Mouse (Mus musculus): ENCODE measurements at regions not wholly inside any gene's neighbourhood (a gene's known extent, or its start where the extent isn't known, plus 50 kb on each side); places are given as distances from the start of the nearest gene placed in this dataset.

DNA sequence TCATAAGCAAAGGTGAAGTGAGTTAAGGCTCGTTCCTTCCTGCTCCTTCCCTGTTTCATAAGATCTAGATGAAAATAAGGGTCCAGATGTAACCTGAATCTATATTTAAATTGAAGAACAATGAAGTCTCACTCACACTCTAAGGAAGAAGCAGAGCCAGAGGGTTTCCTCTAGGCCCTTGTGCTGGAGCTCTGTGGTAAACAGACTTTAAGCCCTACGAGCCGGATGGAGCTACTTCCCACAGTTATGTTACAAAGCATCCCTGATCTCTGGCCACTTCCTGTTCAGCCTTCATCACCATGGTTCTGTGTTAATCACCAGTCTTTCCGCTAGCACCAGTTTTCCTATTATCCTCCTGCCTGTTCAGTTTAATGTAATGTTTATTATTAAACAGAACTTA, 250.1 kb downstream of the Lyplal1 start:
- WGBS: 88% methylated on average over 4 of the region's 4 CpGs

DNA sequence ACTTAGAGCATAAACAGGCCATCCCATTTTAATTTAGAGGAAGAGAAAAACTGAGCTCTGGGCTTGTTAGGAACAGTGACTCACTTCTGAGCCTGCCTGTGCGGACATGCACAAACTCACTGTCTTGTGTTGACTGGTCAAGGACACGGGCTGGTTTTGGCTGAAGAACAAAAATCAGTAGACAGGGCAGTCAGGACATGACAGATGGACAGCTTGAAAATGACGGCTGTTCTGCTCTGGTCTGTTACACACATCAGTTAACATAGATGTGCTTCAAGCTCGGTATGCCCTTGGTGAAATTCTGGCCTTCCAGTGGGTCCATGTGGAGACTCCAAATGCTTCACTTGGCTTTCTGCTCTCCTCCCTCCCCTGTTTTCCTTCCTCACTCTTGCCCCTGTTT, 248.4 kb downstream of the Lyplal1 start:
- Histone ChIP-seq H3K4me3 (no peak overlapping the region), H3K27me3 (no peaks in the 10 kb centered on the region), H3K9me3 (no peaks in the 10 kb centered on the region), H3K4me1 (no peaks in the 10 kb centered on the region), H3K9ac (replicated peaks) (no peak overlapping the region), H3K27ac (replicated peaks) (no peak overlapping the region), H3K36me3 (no peaks in the 10 kb centered on the region), H3K4me2 (replicated peaks) (no peak overlapping the region)
- 94% methylated on average over 4 of the region's 4 CpGs for WGBS
- ATAC-seq (replicated peaks): no peak

More for the DNA sequence above, 250.1 kb downstream of the Lyplal1 start:
- H3K27me3 ChIP-seq: no peaks in the 10 kb centered on the region
- H3K4me1 ChIP-seq: no peaks in the 10 kb centered on the region
- no peak overlapping the region for H3K9ac ChIP-seq (replicated peaks)
- no peak overlapping the region for H3K4me2 ChIP-seq (replicated peaks)
- no peaks in the 10 kb centered on the region for H3K9me3 ChIP-seq
- no peak overlapping the region for H3K4me3 ChIP-seq
- H3K27ac ChIP-seq (replicated peaks): no peak overlapping the region
- ATAC-seq (replicated peaks): no peak
- H3K36me3 ChIP-seq: no peaks in the 10 kb centered on the region

DNA sequence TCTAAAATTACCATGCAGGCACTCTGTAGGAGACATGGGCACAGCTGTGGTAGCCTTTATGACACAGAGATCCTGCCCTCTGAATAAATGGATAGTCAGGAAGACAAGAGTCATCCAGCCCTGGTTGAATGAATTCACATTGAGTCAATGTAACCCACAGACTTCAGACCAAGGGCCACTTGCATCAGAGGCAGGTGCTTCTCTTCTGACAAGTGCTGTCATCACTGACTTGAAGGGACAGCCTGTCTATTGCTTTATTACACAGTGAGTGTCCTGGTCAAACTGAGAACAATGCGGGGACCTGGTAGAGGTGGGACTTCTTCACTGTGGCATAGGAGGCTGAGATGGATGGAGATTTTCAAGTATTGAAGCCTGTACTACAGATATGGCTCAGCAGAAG, 230.1 kb downstream of the Lyplal1 start:
- Histone ChIP-seq H3K4me1 (no peaks in the 10 kb centered on the region), H3K4me2 (replicated peaks) (no peak overlapping the region), H3K9ac (replicated peaks) (no peak overlapping the region), H3K9me3 (no peaks in the 10 kb centered on the region), H3K36me3 (no peaks in the 10 kb centered on the region), H3K27me3 (no peaks in the 10 kb centered on the region), H3K4me3 (no peak overlapping the region), H3K27ac (replicated peaks) (no peak overlapping the region)
- no peak for ATAC-seq (replicated peaks)
- 94% methylated on average over 1 of the region's 1 CpGs for WGBS

DNA sequence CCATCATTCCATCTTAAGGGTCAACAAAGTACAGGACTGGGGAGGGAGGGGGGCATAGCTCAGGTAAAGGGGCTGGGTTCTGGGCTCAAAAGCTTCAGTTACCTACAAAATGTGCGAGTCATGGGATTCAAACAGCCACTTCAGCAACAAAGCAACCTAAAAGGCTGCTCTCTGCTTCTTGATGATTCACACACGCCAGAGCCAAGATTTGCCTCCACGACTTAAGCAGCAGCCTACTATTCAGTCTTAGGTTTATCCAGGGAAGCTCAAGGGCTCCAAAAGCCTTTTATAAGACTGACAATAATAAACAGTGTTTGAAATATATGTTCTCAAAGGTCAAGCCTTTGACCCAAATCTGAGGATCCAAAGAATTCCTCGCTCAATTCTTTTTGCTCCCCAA, 225.3 kb downstream of the Lyplal1 start:
- 85% methylated on average over 4 of the region's 4 CpGs for WGBS
- H3K27me3 ChIP-seq: no peaks in the 10 kb centered on the region
- H3K4me3 ChIP-seq: no peak overlapping the region
- H3K27ac ChIP-seq (replicated peaks): no peak overlapping the region
- no peak overlapping the region for H3K4me2 ChIP-seq (replicated peaks)
- no peak overlapping the region for H3K9ac ChIP-seq (replicated peaks)
- H3K9me3 ChIP-seq: no peaks in the 10 kb centered on the region
- ATAC-seq (replicated peaks): no peak
- H3K4me1 ChIP-seq: no peaks in the 10 kb centered on the region
- H3K36me3 ChIP-seq: no peaks in the 10 kb centered on the region

DNA sequence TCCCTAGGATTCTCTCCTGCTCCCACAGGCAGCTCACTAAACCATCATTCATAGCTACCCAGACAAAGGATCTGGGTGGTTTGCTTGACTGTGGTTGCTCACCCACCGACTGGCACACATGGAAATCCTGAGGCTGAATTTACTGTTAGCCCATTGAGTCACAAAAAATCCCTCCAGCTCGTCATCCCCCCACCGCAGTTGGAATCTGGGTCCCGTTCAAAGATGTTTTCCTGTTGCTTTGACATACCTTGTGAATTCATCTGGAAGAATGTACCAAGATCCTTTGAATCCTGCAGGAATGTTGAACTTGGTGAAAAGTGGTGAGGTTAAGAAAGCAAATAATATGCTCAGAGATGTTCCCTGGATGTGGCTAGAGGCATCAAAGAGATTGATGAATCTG, 223.7 kb downstream of the Lyplal1 start:
- no peaks in the 10 kb centered on the region for H3K9me3 ChIP-seq
- 44% methylated on average over 4 of the region's 4 CpGs for WGBS
- H3K4me3 ChIP-seq: no peak overlapping the region
- H3K4me2 ChIP-seq (replicated peaks): no peak overlapping the region
- no peaks in the 10 kb centered on the region for H3K36me3 ChIP-seq
- ATAC-seq (replicated peaks): no peak
- H3K27ac ChIP-seq (replicated peaks): no peak overlapping the region
- H3K4me1 ChIP-seq: no peaks in the 10 kb centered on the region
- H3K9ac ChIP-seq (replicated peaks): no peak overlapping the region
- H3K27me3 ChIP-seq: no peaks in the 10 kb centered on the region

DNA sequence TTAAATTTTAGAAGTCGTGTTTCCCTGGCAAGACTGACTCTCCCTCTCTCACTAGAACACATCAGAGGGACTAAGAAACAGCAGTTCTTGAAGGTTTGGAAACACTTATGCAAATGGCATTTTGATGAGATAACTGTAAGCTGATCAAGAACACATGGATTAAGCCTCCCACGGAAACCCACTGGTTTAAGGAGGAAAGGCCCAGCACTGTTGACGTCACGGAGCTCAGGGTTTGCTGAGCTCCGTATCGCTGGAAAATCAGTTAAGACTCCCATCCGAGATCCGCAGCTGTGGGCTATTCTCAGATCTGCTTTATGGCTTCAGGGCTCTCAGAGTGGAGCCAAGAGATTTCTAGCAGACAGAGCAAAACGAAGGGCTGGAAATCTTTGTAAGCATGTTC, 218.6 kb downstream of the Lyplal1 start:
- Histone ChIP-seq H3K27me3 (no peaks in the 10 kb centered on the region), H3K36me3 (no peaks in the 10 kb centered on the region), H3K4me3 (no peak overlapping the region), H3K9me3 (no peaks in the 10 kb centered on the region), H3K9ac (replicated peaks) (no peak overlapping the region), H3K4me1 (no peaks in the 10 kb centered on the region), H3K27ac (replicated peaks) (no peak overlapping the region), H3K4me2 (replicated peaks) (no peak overlapping the region)
- WGBS: 70% methylated on average over 9 of the region's 9 CpGs
- ATAC-seq (replicated peaks): no peak

DNA sequence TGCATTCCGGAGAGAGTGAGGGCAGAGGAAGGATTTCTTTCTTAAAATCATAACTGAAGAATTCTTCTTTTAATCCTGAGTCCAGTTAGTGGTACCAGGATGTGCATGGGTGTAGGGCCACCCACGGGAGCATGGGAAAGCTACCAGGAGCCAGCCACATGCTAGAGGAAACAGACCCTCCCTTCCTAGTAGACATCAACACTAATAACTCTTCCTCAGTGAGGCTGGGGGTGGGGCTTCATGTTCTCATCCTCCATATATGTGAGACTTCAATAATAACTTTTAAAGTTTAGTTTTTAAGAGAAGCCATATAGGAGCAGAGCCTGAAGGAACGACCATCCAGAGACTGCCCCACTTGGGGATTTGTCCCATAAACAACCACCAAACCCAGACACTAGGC, 216.8 kb downstream of the Lyplal1 start:
- no peaks in the 10 kb centered on the region for H3K4me1 ChIP-seq
- no peak overlapping the region for H3K4me3 ChIP-seq
- H3K36me3 ChIP-seq: no peaks in the 10 kb centered on the region
- no peaks in the 10 kb centered on the region for H3K27me3 ChIP-seq
- H3K27ac ChIP-seq (replicated peaks): no peak overlapping the region
- no peak overlapping the region for H3K4me2 ChIP-seq (replicated peaks)
- 91% methylated on average over 3 of the region's 3 CpGs for WGBS
- ATAC-seq (replicated peaks): no peak
- no peak overlapping the region for H3K9ac ChIP-seq (replicated peaks)
- H3K9me3 ChIP-seq: no peaks in the 10 kb centered on the region

DNA sequence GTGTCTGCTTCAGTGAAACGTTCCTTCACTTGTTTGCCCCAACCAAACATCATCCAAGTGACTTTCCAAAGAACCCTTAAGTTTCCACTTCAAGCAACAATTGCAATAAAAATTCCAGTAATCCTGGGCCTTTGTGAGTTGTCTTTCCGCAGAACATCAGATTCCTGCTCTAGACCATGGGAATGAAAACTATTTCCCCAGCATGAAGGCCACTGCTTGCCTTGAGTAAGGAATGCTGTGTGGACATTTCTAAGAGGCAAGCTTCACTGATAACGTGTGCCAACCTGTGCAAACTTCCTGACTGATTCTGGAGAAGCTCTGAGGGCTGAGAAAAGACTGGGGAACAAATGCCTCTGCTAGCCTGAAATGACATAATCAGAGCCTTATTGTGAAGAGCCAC, 214.7 kb downstream of the Lyplal1 start:
- no peak for ATAC-seq (replicated peaks)
- H3K4me3 ChIP-seq: no peak overlapping the region
- no peak overlapping the region for H3K27ac ChIP-seq (replicated peaks)
- 91% methylated on average over 3 of the region's 3 CpGs for WGBS
- no peak overlapping the region for H3K9ac ChIP-seq (replicated peaks)
- H3K36me3 ChIP-seq: no peaks in the 10 kb centered on the region
- no peaks in the 10 kb centered on the region for H3K27me3 ChIP-seq
- no peak overlapping the region for H3K4me2 ChIP-seq (replicated peaks)
- no peaks in the 10 kb centered on the region for H3K9me3 ChIP-seq
- H3K4me1 ChIP-seq: no peaks in the 10 kb centered on the region

DNA sequence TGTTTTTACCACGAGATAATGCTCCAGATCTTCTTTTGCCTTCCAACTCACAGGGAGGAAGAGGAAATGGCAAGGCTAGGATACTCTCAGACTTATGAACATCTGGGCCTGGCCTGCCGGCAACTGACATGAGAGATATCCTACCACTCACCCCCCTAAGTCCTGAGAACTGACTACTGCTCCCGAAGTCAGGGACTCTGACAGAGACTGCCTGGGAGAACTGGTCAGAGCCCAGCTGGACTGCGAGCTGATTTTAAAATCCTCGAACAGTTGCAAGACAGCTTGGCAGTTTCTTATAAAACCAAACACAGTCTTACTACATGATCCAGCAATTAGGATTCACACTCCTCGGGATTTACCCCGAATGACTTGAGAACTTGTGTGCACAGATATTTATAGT, 211.4 kb downstream of the Lyplal1 start:
- Histone ChIP-seq H3K4me2 (replicated peaks) (no peak overlapping the region), H3K9ac (replicated peaks) (no peak overlapping the region), H3K27ac (replicated peaks) (no peak overlapping the region), H3K4me3 (no peak overlapping the region), H3K27me3 (no peaks in the 10 kb centered on the region), H3K36me3 (no peaks in the 10 kb centered on the region), H3K4me1 (no peaks in the 10 kb centered on the region), H3K9me3 (no peaks in the 10 kb centered on the region)
- no peak for ATAC-seq (replicated peaks)
- 90% methylated on average over 7 of the region's 7 CpGs for WGBS

DNA sequence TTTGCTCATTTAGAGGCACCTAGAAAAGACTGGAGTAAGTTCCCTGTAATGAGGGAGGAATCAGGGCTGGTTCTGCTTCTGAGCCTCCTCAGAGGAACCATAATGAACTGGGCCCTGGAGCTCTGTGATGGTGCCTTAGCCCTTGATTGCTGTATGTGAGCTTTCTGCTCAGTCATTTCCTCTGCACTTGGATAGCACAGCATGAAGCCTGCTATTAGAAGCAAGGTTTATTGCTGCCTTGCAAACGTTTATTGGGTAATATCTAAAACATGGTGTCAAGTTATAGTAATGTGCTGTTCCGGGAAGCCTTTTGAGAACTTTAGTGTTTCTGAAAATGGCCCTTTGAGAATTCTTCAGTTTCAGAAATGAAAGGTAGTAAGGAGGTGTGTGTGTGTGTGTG, 201.5 kb downstream of the Lyplal1 start:
- 68% methylated on average over 2 of the region's 2 CpGs for WGBS
- Histone ChIP-seq H3K9me3 (no peaks in the 10 kb centered on the region), H3K27ac (replicated peaks) (no peak overlapping the region)

DNA sequence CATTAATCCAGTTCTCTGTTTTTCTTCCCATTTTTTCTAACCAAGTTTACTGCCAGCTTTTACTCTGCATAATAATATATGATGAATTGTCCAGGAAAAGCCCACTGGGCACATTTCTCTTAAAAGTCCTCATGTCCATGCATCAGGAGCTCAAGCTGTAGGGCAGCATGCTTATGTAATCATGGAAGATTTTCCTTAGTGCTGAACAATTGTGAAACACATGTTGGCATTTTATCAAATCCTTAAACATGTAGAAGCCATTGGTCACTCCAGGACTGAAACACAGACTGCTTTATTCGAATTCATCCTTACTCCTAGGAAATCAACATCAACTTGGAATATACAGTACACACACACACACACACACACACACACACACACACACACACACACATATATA, 198.4 kb downstream of the Lyplal1 start:
- no peak for ATAC-seq (replicated peaks)
- WGBS: 73% methylated on average over 1 of the region's 1 CpGs
- no peaks in the 10 kb centered on the region for H3K9me3 ChIP-seq
- no peaks in the 10 kb centered on the region for H3K4me1 ChIP-seq
- H3K9ac ChIP-seq (replicated peaks): no peak overlapping the region
- H3K36me3 ChIP-seq: no peaks in the 10 kb centered on the region
- no peaks in the 10 kb centered on the region for H3K27me3 ChIP-seq
- no peak overlapping the region for H3K4me2 ChIP-seq (replicated peaks)
- no peak overlapping the region for H3K27ac ChIP-seq (replicated peaks)
- H3K4me3 ChIP-seq: no peak overlapping the region

More for the DNA sequence above, 201.5 kb downstream of the Lyplal1 start:
- Histone ChIP-seq H3K9ac (replicated peaks) (no peak overlapping the region), H3K36me3 (no peaks in the 10 kb centered on the region), H3K4me3 (no peak overlapping the region), H3K4me2 (replicated peaks) (no peak overlapping the region), H3K27me3 (no peaks in the 10 kb centered on the region), H3K4me1 (no peaks in the 10 kb centered on the region)
- no peak for ATAC-seq (replicated peaks)

DNA sequence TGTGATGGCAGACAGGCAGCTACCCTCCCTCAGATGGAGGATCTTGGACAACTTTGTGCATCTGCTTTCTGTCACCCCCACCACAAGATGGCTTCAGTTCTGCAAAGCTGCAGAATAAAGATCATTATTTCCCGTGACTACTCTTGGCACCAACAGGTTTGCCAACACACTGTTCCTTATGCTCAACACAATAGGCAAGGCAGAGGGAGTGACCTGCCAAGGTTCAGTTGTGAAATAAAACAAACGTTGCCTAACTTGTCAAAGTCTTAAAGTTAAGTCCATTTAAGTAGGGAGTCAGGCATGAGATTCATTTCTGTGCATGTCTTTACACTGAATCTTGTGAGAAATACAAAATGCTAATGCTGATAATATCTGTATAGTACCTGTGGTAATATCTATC, 193.4 kb downstream of the Lyplal1 start:
- ATAC-seq (replicated peaks): no peak
- Histone ChIP-seq H3K4me2 (replicated peaks) (no peak overlapping the region), H3K9ac (replicated peaks) (no peak overlapping the region), H3K27ac (replicated peaks) (no peak overlapping the region), H3K4me3 (no peak overlapping the region), H3K36me3 (no peaks in the 10 kb centered on the region), H3K27me3 (no peaks in the 10 kb centered on the region), H3K4me1 (no peaks in the 10 kb centered on the region), H3K9me3 (no peaks in the 10 kb centered on the region)
- WGBS: 70% methylated on average over 2 of the region's 2 CpGs

DNA sequence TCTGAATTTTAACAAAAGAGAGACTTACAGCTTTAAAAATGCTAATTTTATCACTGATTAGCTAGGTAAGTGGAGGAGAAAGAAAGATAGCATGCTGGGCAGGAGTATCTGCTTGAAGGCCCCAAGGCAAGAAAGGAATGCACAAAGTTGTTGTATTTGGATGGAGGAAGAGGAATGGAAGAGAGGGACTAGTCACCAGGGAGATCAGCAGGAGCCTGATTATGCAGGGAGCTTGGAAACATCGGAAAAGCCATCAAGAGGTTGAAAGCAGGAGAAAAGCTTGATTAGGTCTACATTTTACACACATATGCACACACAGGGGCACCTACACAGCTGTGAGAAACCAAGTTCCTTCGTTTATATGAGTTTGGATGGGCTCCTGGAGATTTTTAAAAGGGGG, 188.1 kb downstream of the Lyplal1 start:
- Histone ChIP-seq H3K36me3 (no peaks in the 10 kb centered on the region), H3K9me3 (no peaks in the 10 kb centered on the region), H3K4me1 (no peaks in the 10 kb centered on the region), H3K9ac (replicated peaks) (no peak overlapping the region), H3K27ac (replicated peaks) (no peak overlapping the region), H3K4me2 (replicated peaks) (no peak overlapping the region), H3K27me3 (no peaks in the 10 kb centered on the region), H3K4me3 (no peak overlapping the region)
- no peak for ATAC-seq (replicated peaks)
- 6% methylated on average over 2 of the region's 2 CpGs for WGBS
